Mouse (Mus musculus) thymus, postnatal 36 days (tissue): ENCODE results near the gene Dmrtb1.
A peak's percentile ranks its signal among the peaks of the same experiment; 100 is the strongest.

Experiments
- DNase-seq, 2 experiments: peaks; one replicate each; pipeline ENCODE4 v3.0.0; 2022; ENCODE audit warnings: mixed read lengths in 2 of 2

The Dmrtb1 gene

GRCm38 (mm10) chr4:107680311-107681098, 3.5 kb downstream of the Dmrtb1 start:
- DNase-seq, result no peak

DNA sequence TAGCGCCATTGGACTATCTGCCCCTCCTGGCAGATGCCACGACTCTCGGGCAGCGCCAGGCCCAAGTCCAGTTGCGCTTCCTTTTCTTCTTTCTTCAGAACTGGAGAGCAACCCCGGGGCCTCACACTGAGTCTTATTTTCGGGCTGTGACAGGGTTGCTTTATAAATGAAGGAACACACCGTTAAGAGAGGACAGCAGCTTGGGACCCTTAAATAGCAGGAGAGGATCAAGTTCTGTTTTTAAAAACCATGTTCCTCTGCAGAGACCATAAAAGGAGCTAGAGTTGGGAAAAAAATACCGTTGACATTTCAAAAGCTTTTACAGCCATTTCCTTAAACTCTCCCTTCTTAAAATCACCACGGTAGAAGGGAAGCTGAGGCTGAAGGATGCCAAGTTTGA, 8.4 kb downstream of the Dmrtb1 start:
- DNase-seq, result no peak

GRCm38 (mm10) chr4:107674322-107674644, 9.7 kb downstream of the Dmrtb1 start:
- no peak for DNase-seq

DNA sequence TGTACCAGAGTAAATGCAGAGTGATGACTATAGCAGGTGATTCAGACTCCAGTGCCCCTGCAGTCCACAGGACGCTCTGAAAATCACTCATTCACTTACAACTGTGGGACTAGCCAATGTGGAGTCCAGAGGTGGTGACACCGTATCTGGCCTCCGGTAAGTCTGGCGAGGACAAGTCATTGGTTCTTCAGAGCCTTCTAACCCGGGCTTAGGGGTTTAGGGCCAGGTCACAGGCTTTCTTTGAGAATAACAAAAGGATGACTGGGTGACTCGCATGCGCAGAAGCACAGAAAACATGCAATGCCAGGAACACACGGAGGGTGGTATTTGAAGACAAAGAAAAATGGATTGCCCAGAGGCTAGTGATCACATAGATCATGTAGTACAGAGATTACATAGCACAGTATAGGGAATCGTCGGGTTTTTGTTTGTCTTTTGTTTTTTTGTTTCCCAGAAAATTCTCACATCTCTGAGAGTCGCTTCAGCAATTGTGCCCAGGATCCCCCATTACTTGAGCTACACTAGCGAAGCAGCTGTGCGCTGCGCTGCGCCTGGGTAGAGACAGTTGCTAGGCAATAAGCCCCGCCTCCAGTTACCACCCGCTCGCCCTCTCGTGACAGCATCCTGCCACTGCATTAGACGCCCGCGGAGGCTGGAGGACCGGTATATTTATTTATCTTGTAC, 10.2 kb downstream of the Dmrtb1 start:
- peak; percentile 82 to 86 for DNase-seq

DNA sequence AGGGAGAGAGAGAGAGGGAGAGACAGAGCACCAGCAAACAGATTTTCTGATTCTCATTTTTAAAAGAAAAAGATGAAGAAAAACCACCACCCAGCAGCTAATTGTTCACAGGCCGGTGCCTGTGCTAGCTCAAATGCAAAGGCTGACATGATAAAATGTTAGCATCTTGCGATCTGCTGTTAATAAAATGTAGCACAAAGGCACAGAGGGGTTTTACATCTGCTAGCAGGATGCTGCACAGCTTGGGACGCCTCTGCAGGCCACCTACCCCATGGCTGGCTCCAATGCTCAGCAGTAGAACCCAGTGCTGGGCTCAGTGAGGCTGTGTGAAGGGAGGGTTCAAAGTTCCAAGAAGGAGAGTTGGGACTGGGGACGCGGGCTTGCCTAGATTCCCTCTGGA, 13.3 kb downstream of the Dmrtb1 start:
- no peak for DNase-seq

DNA sequence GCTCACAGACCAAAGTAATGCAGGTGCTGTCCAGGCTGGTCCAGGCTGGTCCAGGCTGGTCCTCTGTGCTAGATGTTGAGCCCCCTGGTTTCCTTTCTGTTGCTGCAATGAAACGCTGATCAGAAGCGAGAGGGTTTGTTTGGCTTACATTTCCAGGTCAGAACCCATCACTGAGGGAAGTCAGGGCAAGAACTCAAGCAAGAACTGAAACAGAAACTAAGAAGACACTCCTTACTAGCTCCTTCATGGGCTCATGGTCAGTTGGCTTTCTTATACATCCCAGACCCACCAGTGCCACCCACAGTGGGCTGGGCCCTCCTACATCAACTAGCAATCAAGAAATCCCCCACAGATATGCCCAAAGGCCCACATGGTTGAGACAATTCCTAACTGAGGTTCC, 15.5 kb downstream of the Dmrtb1 start:
- DNase-seq, result no peak

- no peak for DNase-seq
These were observed 23.4 kb downstream of the Dmrtb1 start for GRCm38 (mm10) chr4:107660649-107661048.

GRCm38 (mm10) chr4:107653280-107653643, 30.8 kb downstream of the Dmrtb1 start:
- no peak for DNase-seq

DNA sequence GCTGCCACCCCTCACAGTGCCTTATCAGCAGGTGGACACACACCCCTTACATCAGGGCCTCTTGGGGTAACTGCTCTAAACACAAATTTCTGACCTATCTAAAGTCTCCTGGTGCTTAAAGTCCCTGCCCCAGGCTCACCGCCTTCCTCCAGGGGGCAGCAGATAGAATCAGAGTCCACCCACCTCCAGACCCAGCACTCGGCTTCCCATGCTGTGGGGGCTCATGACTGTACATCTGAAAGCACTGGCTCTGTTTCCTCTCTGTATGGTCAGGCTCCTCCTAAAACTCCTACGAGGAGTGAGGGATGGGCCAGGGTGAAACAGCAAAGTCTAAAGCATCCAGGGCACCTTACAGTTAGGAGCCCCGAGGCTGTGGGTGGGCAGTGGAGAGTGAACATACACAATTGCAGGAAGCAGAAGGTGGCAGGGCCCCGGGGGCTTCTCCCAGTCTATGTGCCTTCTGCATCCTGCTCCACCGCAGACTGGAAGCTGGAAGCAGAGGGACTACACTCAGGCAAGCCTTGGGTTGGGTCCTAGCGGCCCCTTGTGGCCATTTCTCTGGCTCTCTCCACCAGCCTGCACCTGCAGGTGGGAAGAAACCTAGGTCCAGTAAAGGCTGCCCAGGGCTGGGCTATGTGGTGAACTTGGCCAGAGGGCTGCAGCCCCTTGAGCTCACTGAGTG, 31.3 kb downstream of the Dmrtb1 start:
- peak; percentile 37 to 38 for DNase-seq

DNA sequence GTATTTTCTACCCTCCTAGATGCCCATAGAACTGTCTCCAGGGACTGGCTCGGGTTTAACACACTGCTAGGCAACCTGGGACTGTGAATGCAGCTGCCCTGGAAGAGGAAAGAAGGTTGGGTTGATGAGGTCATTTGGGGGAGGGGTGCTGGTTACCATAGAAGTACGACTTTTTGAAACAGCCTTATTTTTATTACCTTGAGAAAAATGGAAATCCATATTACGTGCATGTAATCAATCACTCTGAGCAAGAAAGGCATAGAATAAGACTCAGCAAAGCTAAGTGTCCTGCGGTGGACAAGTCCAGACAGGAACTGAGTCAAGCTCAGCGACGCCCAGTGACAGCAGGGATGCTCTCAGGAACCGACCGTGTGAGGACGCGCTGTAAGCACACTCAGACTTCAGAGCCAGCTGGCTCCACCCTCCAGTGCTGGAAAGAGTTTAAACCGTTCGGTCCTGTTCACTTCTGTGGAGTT, 33.0 kb downstream of the Dmrtb1 start:
- no peak for DNase-seq

DNA sequence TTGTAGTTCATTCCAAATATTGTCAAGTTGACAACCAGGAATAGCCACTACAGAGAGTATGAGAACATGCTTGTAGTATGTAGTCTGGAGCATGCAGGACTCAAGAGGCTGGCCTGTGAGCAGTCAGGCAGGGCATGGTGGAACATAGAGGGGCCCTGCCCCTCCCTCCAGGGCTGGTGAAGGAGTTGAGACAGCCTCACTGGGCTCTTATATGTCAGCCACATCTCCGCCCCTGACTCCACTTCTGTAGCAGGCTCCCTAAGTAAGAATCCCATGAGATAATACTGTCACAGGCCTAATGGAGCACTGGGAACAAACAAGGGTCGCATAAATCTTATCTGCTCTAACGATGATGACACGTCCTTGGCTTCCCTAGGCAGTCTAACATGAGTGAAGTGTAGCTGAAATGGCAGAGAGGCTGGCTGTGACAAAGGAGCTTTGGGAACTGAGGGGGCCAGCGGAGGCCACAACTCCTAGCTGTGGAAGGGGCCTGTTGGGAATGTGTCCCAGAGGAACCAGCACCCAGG, 35.0 kb downstream of the Dmrtb1 start:
- DNase-seq, result no peak

DNA sequence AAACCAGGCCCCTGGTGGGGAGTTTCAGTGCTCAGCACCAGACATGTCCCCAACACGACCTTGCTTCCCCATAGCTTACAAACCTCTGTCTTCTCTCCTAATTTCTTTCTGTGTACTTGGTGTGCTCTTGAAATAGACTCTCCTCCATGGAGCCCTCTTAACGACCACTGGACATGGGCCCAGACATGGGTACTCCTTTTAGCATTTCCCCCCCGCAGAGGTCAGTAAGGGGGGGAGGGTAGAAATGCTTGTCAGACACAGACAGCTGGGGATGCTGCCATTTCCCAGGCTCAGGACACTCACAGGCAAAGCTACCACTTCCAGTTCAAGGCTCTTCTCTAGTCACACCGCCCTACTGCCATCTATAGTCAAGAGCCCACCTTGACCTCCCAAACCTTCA, 42.4 kb downstream of the Dmrtb1 start:
- no peak for DNase-seq

DNA sequence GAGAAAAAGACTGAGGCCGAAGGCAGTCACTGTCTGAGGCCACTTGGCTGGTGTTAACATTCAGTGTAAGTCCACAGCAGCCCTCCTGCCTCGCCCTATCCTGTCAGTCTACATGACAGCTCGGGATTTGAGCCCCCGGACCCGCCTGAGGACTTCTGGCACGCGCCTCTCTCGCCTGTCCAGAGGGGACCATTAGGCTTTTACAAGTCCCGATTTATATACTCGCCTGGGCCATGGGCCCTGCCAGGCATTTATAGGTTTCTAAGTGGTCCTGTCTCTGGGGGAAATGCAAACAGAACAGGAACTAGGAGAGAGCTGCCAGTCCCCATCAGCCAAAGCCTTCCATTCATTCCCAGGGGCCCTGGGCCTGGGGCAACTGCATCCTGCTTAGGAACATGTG, 45.7 kb downstream of the Dmrtb1 start:
- DNase-seq, result no peak

GRCm38 (mm10) chr4:107637670-107638069, 46.4 kb downstream of the Dmrtb1 start:
- DNase-seq, result peak; percentile 23 to 39

DNA sequence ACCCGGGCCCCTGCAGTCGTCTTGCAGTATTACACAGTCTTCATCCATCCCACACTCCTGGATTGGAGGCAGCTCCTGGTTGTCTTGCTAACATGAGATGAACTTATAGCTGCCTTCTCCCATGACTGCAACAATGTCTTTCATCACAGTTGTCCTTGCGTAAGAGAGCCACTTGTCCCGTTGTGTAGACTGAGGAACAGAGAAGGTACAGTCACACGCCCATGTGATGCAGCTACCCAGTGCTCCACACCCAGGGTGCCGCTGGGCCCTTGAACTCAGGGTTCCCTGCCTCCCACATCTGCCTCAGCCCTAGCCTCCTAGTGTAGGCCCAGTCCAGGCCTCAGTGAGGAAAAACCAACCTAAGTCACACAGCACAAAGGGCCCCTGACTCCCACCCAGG, 47.9 kb downstream of the Dmrtb1 start:
- DNase-seq, result no peak

GRCm38 (mm10) chr4:107634631-107635030, 49.4 kb downstream of the Dmrtb1 start:
- DNase-seq, result no peak

- no peak for DNase-seq
These were observed 55.1 kb downstream of the Dmrtb1 start for GRCm38 (mm10) chr4:107628921-107629411.

DNA sequence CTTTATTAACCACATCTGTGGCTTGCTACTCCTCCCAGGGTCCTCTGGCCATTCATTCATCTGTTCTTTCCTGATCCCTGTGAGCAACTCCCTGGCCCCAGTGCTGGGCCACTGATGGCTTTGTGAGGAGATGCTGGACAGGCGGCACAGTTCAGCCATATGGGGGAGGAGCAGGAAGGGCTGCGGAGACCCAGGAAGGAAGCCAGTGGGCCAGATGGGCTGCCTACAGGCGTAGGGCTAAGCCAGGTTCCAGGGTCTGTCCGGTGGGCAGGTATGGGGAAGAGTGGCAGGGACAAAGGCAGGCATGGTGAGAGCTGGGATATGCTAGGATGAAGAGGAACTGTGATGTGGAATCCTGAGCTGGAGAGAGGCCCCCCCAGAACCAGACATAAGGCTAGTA, 55.8 kb downstream of the Dmrtb1 start:
- DNase-seq, result no peak
